Mouse (Mus musculus) ES-Bruce4 (cell line): Measurements from ENCODE around the gene Inpp5d.

Experiments used
- CTCF ChIP-seq: IDR thresholded peaks from one replicate; pipeline ENCODE4 v1.8.1; 2011; ENCODE audit warnings: low read depth, low read length
- EP300 ChIP-seq: IDR thresholded peaks from 2 replicates; pipeline ENCODE4 v1.6.1; 2011; ENCODE audit warnings: low read depth, low read length; ENCODE audit not compliant: insufficient read depth

GRCm38 (mm10) chr1:87628085-87628484 lies 8.0 kb downstream of the Inpp5d start:
- TF ChIP-seq EP300 (no peak), CTCF (no peak)
